Mouse (Mus musculus) hindbrain, embryonic 16.5 days (tissue): ENCODE data around the gene Cenpa. TPM values are rescaled to one million over a fixed set of nuclear protein-coding genes. Genes with fewer than 3 reads are reported as not detected.
A peak's percentile ranks its signal among the peaks of the same experiment; 100 is the strongest.
"Not testable (repeated sequence)": the region's sequence is repeated elsewhere in the genome, so short reads cannot be mapped to it uniquely, and the experiment has no call there.

ENCODE experiments used
- ATAC-seq: fragments of 200-750 bp; cut with Nextera tagmentation; 2 replicates; pipeline ENCODE4 v1.8.0; 2017; ENCODE audit warnings: moderate TSS enrichment, moderate library complexity
- H3K27ac ChIP-seq: fragments of 300-500 bp; sonication (generic); 2 replicates; pipeline ENCODE4 v1.5.1; 2014; ENCODE audit warnings: low read depth, mild to moderate bottlenecking, control low read depth, low read length, moderate library complexity
- H3K27me3 ChIP-seq: fragments of 300-500 bp; sonication (generic); replicated peaks from 2 replicates; pipeline ENCODE4 v1.6.1; 2014; ENCODE audit warnings: low read length; ENCODE audit not compliant: control insufficient read depth, insufficient read depth
- H3K36me3 ChIP-seq: fragments of 300-500 bp; sonication (generic); 2 replicates; pipeline ENCODE4 v1.6.1; 2014; ENCODE audit warnings: mild to moderate bottlenecking, low read length, moderate library complexity, mixed read lengths; ENCODE audit not compliant: control insufficient read depth, insufficient read depth
- H3K4me1 ChIP-seq: fragments of 300-500 bp; sonication (generic); 2 replicates; pipeline ENCODE4 v1.6.1; 2014; ENCODE audit warnings: low read depth, low read length; ENCODE audit not compliant: control insufficient read depth, insufficient read depth
- H3K4me2 ChIP-seq: fragments of 300-500 bp; sonication (generic); 2 replicates; pipeline ENCODE4 v1.6.1; 2014; ENCODE audit warnings: mild to moderate bottlenecking, low read length, control low read depth, moderate library complexity
- H3K4me3 ChIP-seq: fragments of 300-500 bp; sonication (generic); 2 replicates; pipeline ENCODE4 v1.5.1; 2014; ENCODE audit warnings: mild to moderate bottlenecking, low read length, control low read depth, moderate library complexity
- H3K9ac ChIP-seq: fragments of 300-500 bp; sonication (generic); 2 replicates; pipeline ENCODE4 v1.6.1; 2014; ENCODE audit warnings: low read depth, mild to moderate bottlenecking, control low read depth, low read length, moderate library complexity
- H3K9me3 ChIP-seq: fragments of 300-500 bp; sonication (generic); 2 replicates; pipeline ENCODE4 v1.6.1; 2014; ENCODE audit warnings: mild to moderate bottlenecking, low read length, moderate library complexity; ENCODE audit not compliant: control insufficient read depth
- WGBS: fragments of 180-500 bp; shearing (Covaris S2); extraction: QIAGEN DNeasy Blood & Tissue Kit; methylation state at CpG from one replicate; pipeline ENCODE4 v1.1.7; 2014; 5-methylcytosine and 5-hydroxymethylcytosine counted together
- polyA plus RNA-seq: library from polyadenylated mRNA; unstranded; fragments of >200 nt; fragmentation: Nextera tagmentation; extraction: Ambion mirVana; gene quantifications from 2 replicates; pipeline ENCODE4 v1.2.1, GENCODE M21; 2015

Gene Cenpa
- polyA plus RNA-seq, 1 experiment from 2014 or later, result 42.7 TPM

DNA sequence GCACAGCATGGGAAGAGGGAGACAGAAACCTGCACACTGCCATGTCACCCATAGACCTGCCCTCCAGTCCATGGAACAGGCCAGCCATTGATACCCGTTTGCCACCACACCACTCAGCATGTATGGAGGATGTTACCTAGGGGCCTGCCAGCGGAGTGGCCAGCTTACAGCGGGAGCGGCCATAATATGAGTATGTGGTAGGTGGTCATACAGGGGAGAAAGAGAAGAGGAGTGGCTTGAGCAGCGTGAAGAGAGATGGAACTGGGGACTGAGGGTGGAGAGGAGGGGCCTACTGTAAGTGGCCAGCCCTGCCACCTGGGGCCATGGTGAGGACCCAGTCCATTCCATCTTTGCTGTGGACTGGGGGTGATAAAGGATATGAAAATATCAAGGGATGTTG, 15.4 kb downstream of the Cenpa start:
- Histone ChIP-seq H3K27ac (no peak overlapping the region), H3K36me3 (no peaks in the 10 kb centered on the region), H3K4me3 (no peak overlapping the region), H3K9ac (no peak overlapping the region), H3K9me3 (no peaks in the 10 kb centered on the region), H3K27me3 (no peaks in the 10 kb centered on the region), H3K4me1 (no peaks in the 10 kb centered on the region), H3K4me2 (no peak overlapping the region)
- no peak for ATAC-seq
- WGBS, result 84% methylated on average over 5 of the region's 5 CpGs

DNA sequence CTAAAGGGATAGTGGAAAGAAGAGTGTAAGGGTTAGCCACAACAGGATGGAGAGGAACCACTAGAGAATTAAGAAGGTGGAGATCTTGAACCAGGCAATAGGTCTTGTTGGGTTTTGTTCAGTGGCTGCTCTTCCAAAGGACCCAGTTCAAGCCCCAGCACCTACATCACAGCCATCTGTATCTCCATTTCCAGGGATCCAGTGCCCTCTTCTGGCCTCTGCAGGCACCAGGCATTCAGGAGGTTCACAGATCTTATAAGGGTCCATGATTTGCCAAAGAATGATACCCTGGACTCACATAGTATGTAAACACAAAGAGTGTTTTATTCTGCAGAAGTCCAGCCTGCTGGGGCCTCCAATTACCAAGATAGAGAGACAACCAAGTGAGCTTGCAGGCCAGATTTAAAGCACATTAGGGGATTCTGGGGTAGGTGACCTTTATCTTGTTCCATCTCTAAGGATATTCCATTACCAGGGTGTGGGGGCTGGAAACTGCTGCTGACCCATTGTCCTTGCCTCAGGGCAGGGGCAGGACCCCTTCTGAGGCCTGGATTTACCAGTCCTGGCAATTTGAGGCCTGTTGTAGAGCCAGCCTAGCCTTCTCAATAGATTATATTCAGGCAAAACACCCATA, 16.5 kb downstream of the Cenpa start:
- H3K9ac ChIP-seq, result no peak overlapping the region
- ATAC-seq, result no peak
- H3K9me3 ChIP-seq, result no peaks in the 10 kb centered on the region

DNA sequence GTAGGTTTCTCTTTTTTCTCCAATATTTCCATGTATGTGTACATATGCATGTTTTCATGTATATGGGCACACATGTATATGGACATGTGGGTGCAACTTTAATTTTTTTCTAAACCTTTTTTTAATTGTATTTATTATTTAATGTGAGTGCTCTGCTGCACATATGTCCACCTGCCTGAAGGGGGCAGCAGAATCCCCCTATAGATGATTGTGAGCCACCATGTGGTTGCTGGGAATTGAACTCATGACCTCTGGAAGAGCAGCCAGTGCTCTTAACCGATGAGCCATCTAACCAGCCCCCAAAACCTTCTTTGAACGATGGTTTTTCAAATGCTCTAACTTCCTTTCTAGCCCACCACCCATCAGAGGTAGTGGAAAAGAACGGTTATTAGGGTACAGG, 17.4 kb downstream of the Cenpa start:
- ATAC-seq, result no peak
- Histone ChIP-seq H3K9me3 (no peaks in the 10 kb centered on the region), H3K27ac (no peak overlapping the region)

More for the DNA sequence above, 16.5 kb downstream of the Cenpa start:
- Histone ChIP-seq H3K27ac (no peak overlapping the region), H3K36me3 (no peaks in the 10 kb centered on the region), H3K27me3 (no peaks in the 10 kb centered on the region), H3K4me3 (no peak overlapping the region), H3K4me1 (no peaks in the 10 kb centered on the region), H3K4me2 (no peak overlapping the region)

DNA sequence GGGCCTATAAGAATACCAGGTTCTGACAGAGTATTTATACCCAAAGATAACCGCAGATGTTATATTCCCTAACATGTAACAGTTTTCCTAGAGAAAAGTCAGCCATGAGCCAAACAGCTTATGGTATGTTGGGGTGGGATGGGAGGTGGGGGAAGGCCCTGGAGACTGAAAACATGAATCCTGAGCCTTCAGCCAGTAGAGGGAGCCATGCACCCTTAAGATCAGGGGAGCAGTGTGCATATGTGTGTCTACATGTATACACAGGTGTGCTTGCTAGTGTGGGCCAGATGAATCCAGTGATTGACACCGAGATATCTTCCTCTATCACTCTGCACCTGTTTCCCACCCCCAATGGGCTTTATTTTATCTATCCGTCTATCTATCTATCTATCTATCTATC, 20.2 kb downstream of the Cenpa start:
- no peak overlapping the region for H3K9ac ChIP-seq
- H3K4me2 ChIP-seq, result no peak overlapping the region
- no peak overlapping the region for H3K4me3 ChIP-seq
- no peak for ATAC-seq
- 65% methylated on average over 3 of the region's 3 CpGs for WGBS
- no peaks in the 10 kb centered on the region for H3K9me3 ChIP-seq
- no peak overlapping the region for H3K27ac ChIP-seq
- H3K4me1 ChIP-seq, result no peaks in the 10 kb centered on the region
- no peaks in the 10 kb centered on the region for H3K27me3 ChIP-seq
- H3K36me3 ChIP-seq, result no peaks in the 10 kb centered on the region

More for the DNA sequence above, 17.4 kb downstream of the Cenpa start:
- 71% methylated on average over 3 of the region's 3 CpGs for WGBS
- Histone ChIP-seq H3K4me3 (no peak overlapping the region), H3K27me3 (no peaks in the 10 kb centered on the region), H3K4me1 (no peaks in the 10 kb centered on the region), H3K9ac (no peak overlapping the region), H3K36me3 (no peaks in the 10 kb centered on the region), H3K4me2 (no peak overlapping the region)

DNA sequence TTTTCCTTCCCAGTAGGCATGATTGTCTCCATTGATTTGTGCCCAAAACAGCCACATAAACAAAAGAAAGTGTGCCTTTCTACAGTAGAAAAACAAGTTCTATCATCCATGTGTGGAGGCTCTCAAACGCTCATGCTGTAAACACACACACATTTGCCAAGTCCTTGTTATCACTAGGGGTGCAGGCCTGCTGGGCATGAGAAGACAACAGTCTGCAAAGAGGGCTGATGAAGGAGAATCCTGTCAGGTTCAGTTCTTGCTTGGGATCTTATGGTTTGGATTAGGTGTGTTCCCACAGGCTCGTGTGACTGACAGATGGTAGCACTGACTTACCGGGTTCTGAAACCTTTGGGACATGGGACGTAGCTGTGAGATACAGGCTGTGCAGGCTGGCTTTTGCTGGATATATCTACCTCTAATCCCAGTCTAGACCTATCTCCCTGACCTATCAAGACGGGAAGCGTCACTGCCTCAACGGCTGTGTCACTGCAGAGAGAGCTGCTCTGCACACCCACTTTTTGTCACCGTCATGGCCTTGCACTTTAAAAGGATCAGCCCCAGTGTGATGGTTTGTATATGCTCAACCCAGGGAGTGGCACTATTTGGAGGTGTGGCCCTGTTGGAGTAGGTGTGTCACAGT, 33.9 kb downstream of the Cenpa start:
- 86% methylated on average over 8 of the region's 8 CpGs for WGBS
- Histone ChIP-seq H3K27me3 (no peaks in the 10 kb centered on the region), H3K4me3 (no peak overlapping the region)

DNA sequence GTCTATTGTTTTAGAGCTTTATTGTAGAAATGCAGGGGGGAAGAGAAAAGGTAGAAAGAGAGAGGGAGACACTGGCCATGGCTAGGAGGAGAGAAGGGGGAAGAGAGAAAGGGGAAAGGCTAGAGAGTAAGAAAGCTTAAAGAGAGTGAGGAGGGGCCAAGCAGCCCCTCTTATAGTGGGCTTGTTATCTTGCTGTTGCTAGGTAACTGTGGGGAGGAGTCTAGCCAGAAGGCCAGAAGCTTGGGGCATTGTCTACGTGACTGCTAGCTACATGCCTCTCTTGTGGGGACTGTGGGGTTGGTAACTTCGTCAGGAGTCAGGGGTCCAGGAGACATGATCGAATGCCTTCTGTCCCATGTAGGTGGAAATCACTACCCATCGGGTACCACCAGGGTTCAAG, 34.8 kb downstream of the Cenpa start:
- not testable (repeated sequence) for H3K4me2 ChIP-seq, H3K4me3 ChIP-seq, H3K9me3 ChIP-seq, H3K27me3 ChIP-seq, ATAC-seq, H3K27ac ChIP-seq, H3K9ac ChIP-seq, H3K4me1 ChIP-seq, H3K36me3 ChIP-seq
- 34% methylated on average over 4 of the region's 4 CpGs for WGBS

More for the DNA sequence above, 33.9 kb downstream of the Cenpa start:
- ATAC-seq, result no peak
- no peaks in the 10 kb centered on the region for H3K9me3 ChIP-seq
- H3K9ac ChIP-seq, result no peak overlapping the region
- H3K4me2 ChIP-seq, result no peak overlapping the region
- H3K4me1 ChIP-seq, result no peaks in the 10 kb centered on the region
- H3K27ac ChIP-seq, result no peak overlapping the region
- H3K36me3 ChIP-seq, result no peaks in the 10 kb centered on the region

DNA sequence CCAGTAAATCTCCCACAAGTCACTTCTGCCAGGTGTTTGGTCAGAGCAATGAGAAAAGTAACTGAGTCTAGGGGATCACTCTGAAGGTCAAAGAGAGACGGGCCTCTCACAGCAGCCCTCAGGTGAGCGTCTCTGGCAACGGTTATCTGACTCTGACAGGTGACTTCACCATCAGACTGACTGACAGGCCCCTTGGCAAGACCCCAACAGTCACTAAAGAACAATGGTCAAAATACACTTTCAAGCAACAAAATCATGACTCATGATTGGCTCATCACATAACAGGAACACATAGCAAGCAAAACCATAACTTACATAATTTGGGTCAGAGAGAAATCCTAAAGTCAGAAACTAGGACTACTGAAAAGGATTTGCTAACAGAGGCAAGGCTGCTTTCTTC, 35.3 kb downstream of the Cenpa start:
- H3K4me1 ChIP-seq, result no peaks in the 10 kb centered on the region
- no peaks in the 10 kb centered on the region for H3K36me3 ChIP-seq
- no peak overlapping the region for H3K4me2 ChIP-seq
- no peaks in the 10 kb centered on the region for H3K9me3 ChIP-seq
- no peaks in the 10 kb centered on the region for H3K27me3 ChIP-seq
- no peak for ATAC-seq
- no peak overlapping the region for H3K27ac ChIP-seq
- 92% methylated on average over 3 of the region's 3 CpGs for WGBS
- H3K4me3 ChIP-seq, result no peak overlapping the region
- no peak overlapping the region for H3K9ac ChIP-seq

DNA sequence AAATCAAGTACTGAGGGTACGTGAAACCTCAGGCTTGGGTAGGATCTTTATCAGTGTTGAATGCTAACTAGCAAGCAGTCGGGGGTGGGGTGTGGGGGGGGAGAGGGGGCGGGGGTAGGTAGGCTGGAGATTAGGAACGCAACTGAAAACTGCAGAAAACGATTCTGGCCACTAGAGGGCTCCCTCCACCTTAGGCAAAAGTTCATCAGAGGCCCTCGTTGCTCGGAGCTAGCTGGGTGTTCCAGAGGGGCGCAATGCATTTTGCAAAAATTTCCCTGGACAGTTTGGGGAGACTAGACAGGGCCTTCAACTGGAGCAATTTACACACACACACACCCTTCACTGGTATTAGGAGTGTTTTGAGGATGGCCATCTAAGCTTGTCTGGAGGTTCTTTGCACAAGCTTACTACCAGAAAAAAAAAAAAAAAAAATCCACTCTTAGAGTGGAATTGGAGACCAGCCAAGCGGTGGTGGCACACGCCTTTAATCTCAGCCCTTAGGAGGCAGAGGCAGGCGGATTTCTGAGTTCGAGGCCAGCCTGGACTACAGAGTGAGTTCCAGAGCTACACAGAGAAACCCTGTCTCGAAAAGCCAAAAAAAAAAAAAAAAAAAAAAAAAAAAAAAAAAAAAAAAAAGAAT, 43.3 kb downstream of the Cenpa start:
- H3K27me3 ChIP-seq, result no peaks in the 10 kb centered on the region
- no peak overlapping the region for H3K9ac ChIP-seq
- WGBS, result 10% methylated on average over 13 of the region's 13 CpGs
- no peak overlapping the region; the same call in 1 of the 2 replicates for H3K27ac ChIP-seq
- no peak overlapping the region for H3K4me3 ChIP-seq
- peak overlapping the region; percentile 59 for H3K4me2 ChIP-seq
- no peaks in the 10 kb centered on the region for H3K9me3 ChIP-seq
- ATAC-seq, result no peak
- H3K36me3 ChIP-seq, result no peaks in the 10 kb centered on the region
- peaks cover 4% of the 10 kb centered on the region; the same call in 1 of the 2 replicates for H3K4me1 ChIP-seq

DNA sequence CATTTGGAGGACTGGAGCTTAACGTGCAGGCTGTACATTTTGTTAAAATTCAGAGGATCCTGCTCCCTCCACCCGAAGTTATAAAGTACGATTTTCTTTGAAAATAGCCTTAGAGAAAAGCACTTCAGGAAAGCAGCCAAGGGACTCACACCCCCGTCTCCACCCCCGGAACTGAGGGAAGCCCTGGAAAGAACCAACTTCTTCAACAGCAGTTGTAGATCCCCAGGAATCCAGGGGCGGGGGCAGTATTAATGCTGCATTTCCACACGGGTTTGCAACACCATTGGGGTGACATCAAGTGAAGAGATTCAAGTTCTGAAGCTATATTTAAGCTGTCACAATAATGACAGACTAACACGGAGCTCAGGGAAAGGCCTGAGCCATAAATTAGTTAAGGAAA, 43.9 kb downstream of the Cenpa start:
- Histone ChIP-seq H3K27ac (peak overlapping the region; percentile 9; the same call in 1 of the 2 replicates), H3K4me2 (peak overlapping the region; percentile 59), H3K4me1 (peaks cover 4% of the 10 kb centered on the region), H3K27me3 (no peaks in the 10 kb centered on the region), H3K36me3 (no peaks in the 10 kb centered on the region), H3K9ac (peak overlapping the region; percentile 95; the same call in 1 of the 2 replicates), H3K9me3 (no peaks in the 10 kb centered on the region), H3K4me3 (peak overlapping the region; percentile 73)
- no peak for ATAC-seq
- 21% methylated on average over 8 of the region's 8 CpGs for WGBS
